Mouse (Mus musculus): ENCODE measurements around the gene Dhx15. TPM values are rescaled to one million over a fixed set of nuclear protein-coding genes. Genes with fewer than 3 reads are reported as not detected.

The Dhx15 gene
- polyA plus RNA-seq, 1 experiment, result 67.2 TPM

DNA sequence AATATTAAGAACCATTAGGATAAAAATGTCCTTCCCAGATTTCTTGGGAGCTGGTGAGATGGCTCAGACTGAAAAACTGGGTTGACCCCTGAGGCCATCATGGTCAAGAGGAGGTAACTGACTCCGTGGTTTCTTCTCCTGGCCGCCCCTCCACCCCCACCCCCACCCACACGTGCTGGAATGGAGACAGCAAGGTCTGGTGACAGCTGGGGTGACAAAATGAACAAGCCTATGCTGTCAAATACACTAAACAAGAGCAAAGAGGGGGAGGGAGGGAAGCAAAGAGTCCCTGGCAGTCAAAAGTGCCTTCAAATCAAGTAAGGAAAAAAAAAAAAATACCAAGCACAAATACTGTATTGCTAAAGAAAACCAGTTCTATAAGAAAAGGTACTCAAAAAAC, 2.1 kb downstream of the Dhx15 start:
- Histone ChIP-seq H3K79me2 (ENCODE audit: control insufficient read depth, insufficient read depth) (peaks cover 77% of the 10 kb centered on the region), H3ac (ENCODE audit: control insufficient read depth, insufficient read length, low read depth) (no peak overlapping the region), H3K27me3 (ENCODE audit: control insufficient read depth, insufficient read depth, insufficient read length) (no peaks in the 10 kb centered on the region), H3K36me3 (ENCODE audit: control insufficient read depth, insufficient read depth) (peaks cover 32% of the 10 kb centered on the region), H3K4me3 (ENCODE audit: insufficient read depth, poor library complexity, severe bottlenecking) (no peak overlapping the region), H3K79me3 (ENCODE audit: low read depth) (peaks cover 71% of the 10 kb centered on the region)
- no peak for TF ChIP-seq MYOD1 (IDR thresholded peaks at IDR 0.05; ENCODE audit: control insufficient read depth, insufficient read length, low read depth)

GRCm38 (mm10) chr5:52177326-52177725, 13.0 kb downstream of the Dhx15 start:
- H3K36me3 ChIP-seq (ENCODE audit: control insufficient read depth, insufficient read depth), result peaks cover 67% of the 10 kb centered on the region
- H3K79me3 ChIP-seq (ENCODE audit: low read depth), result peaks cover 94% of the 10 kb centered on the region
- no peaks in the 10 kb centered on the region for H3K27me3 ChIP-seq (ENCODE audit: control insufficient read depth, insufficient read depth, insufficient read length)
- TF ChIP-seq CEBPB (IDR thresholded peaks at IDR 0.05; ENCODE audit: low read depth) (no peak), MYOD1 (IDR thresholded peaks at IDR 0.05; ENCODE audit: control insufficient read depth, insufficient read length, low read depth) (no peak), USF1 (IDR thresholded peaks at IDR 0.05; ENCODE audit: low read depth) (no peak), MYOG (IDR thresholded peaks at IDR 0.05; ENCODE audit: control insufficient read depth, extremely low read depth, insufficient read length) (no peak)
- H3K4me3 ChIP-seq (ENCODE audit: insufficient read depth, poor library complexity, severe bottlenecking), result no peak overlapping the region
- H3K79me2 ChIP-seq (ENCODE audit: control insufficient read depth, insufficient read depth), result peaks cover 100% of the 10 kb centered on the region
- no peak overlapping the region for H3ac ChIP-seq (ENCODE audit: control insufficient read depth, insufficient read length, low read depth)

DNA sequence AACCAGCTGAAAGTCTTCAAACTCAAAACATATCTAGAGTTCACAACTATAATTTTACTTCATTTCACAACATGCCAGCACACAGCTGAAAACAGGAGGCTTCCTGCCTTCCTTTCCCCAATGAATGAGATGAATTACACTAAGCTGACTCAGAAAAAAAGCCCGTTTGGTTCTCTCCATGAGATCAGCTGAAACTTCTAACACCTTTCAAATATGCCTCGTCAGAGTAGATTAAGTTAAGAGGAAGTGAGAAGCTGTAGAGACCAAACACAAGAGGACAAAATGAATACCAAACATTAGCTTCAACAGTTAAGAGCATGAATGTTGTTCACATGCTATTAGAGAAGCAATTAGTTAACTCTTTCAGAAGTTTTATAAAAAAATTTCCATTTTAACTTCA, 21.8 kb downstream of the Dhx15 start:
- Histone ChIP-seq H3K27me3 (ENCODE audit: control insufficient read depth, insufficient read depth, insufficient read length) (no peaks in the 10 kb centered on the region), H3K36me3 (ENCODE audit: control insufficient read depth, insufficient read depth) (peaks cover 73% of the 10 kb centered on the region), H3K79me3 (ENCODE audit: low read depth) (peaks cover 77% of the 10 kb centered on the region), H3K79me2 (ENCODE audit: control insufficient read depth, insufficient read depth) (peaks cover 100% of the 10 kb centered on the region), H3ac (ENCODE audit: control insufficient read depth, insufficient read length, low read depth) (no peak overlapping the region), H3K4me3 (ENCODE audit: insufficient read depth, poor library complexity, severe bottlenecking) (no peak overlapping the region)
- TF ChIP-seq FOSL1 (IDR thresholded peaks at IDR 0.05; ENCODE audit: insufficient read depth, low read length, poor library complexity, severe bottlenecking) (no peak), MAX (IDR thresholded peaks at IDR 0.05) (no peak), CEBPB (IDR thresholded peaks at IDR 0.05; ENCODE audit: low read depth) (no peak), CTCF (IDR thresholded peaks at IDR 0.05; ENCODE audit: control insufficient read depth, insufficient read depth, insufficient read length) (no peak), MYOG (IDR thresholded peaks at IDR 0.05; ENCODE audit: control insufficient read depth, extremely low read depth, insufficient read length) (no peak), USF1 (IDR thresholded peaks at IDR 0.05; ENCODE audit: low read depth) (no peak), MYOD1 (IDR thresholded peaks at IDR 0.05; ENCODE audit: control insufficient read depth, insufficient read length, low read depth) (no peak)

DNA sequence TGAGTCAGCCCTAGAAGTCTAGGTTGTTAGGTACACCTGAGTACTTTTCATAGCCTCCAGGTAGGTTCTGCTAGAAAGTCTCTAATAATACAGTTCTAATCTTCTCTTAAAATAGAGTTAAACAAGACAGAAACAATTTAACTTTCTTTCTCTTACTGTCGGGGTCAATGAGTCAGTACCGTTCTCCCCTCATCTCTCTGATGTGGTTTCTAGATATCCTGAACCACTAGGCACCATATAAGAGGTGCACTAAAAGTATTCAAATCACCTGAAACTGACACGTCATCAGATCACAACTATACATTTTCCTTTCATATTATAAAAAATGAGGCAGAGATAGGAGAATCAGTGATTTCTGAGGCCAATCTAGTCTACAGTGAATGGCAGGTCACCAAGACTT, 41.2 kb downstream of the Dhx15 start:
- H3K79me2 ChIP-seq (ENCODE audit: control insufficient read depth, insufficient read depth), result peaks cover 99% of the 10 kb centered on the region
- no peak overlapping the region for H3K4me3 ChIP-seq (ENCODE audit: insufficient read depth, poor library complexity, severe bottlenecking)
- H3K27me3 ChIP-seq (ENCODE audit: control insufficient read depth, insufficient read depth, insufficient read length), result no peaks in the 10 kb centered on the region
- H3K79me3 ChIP-seq (ENCODE audit: low read depth), result peaks cover 64% of the 10 kb centered on the region
- no peak overlapping the region for H3ac ChIP-seq (ENCODE audit: control insufficient read depth, insufficient read length, low read depth)
- no peak for TF ChIP-seq USF1 (IDR thresholded peaks at IDR 0.05; ENCODE audit: low read depth)
- no peak for TF ChIP-seq CTCF (IDR thresholded peaks at IDR 0.05; ENCODE audit: control insufficient read depth, insufficient read depth, insufficient read length)
- peaks cover 78% of the 10 kb centered on the region for H3K36me3 ChIP-seq (ENCODE audit: control insufficient read depth, insufficient read depth)

DNA sequence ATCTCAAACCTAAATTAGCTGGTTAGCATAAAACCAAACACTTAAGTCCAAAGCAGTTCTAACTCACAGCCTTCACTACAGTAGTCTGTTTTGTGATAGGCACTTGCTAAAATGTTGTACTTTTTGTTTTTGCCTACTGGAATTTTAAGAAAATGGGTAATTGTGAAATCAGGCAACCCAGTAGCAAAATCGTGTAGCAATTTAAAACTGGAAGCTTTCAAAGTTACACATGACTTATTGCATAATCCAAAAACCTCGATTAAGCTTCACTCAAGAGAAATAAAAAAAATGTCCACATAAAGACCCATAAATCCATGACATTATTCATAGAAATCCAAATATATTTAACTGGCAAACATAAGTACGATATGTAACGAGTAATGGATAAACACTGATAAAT, 43.2 kb downstream of the Dhx15 start:
- H3K27me3 ChIP-seq (ENCODE audit: control insufficient read depth, insufficient read depth, insufficient read length), result no peaks in the 10 kb centered on the region
- TF ChIP-seq MYOG (IDR thresholded peaks at IDR 0.05; ENCODE audit: control insufficient read depth, extremely low read depth, insufficient read length) (no peak), MYOD1 (IDR thresholded peaks at IDR 0.05; ENCODE audit: control insufficient read depth, insufficient read length, low read depth) (no peak), FOSL1 (IDR thresholded peaks at IDR 0.05; ENCODE audit: insufficient read depth, low read length, poor library complexity, severe bottlenecking) (no peak), CEBPB (IDR thresholded peaks at IDR 0.05; ENCODE audit: low read depth) (no peak), USF1 (IDR thresholded peaks at IDR 0.05; ENCODE audit: low read depth) (no peak), MAX (IDR thresholded peaks at IDR 0.05) (no peak), CTCF (IDR thresholded peaks at IDR 0.05; ENCODE audit: control insufficient read depth, insufficient read depth, insufficient read length) (no peak)
- peaks cover 62% of the 10 kb centered on the region for H3K79me3 ChIP-seq (ENCODE audit: low read depth)
- H3K4me3 ChIP-seq (ENCODE audit: insufficient read depth, poor library complexity, severe bottlenecking), result no peak overlapping the region
- no peak overlapping the region for H3ac ChIP-seq (ENCODE audit: control insufficient read depth, insufficient read length, low read depth)
- peaks cover 78% of the 10 kb centered on the region for H3K36me3 ChIP-seq (ENCODE audit: control insufficient read depth, insufficient read depth)
- peaks cover 97% of the 10 kb centered on the region for H3K79me2 ChIP-seq (ENCODE audit: control insufficient read depth, insufficient read depth)

GRCm38 (mm10) chr5:52145684-52146083, 44.6 kb downstream of the Dhx15 start:
- Histone ChIP-seq H3K79me2 (ENCODE audit: control insufficient read depth, insufficient read depth) (peaks cover 95% of the 10 kb centered on the region), H3K79me3 (ENCODE audit: low read depth) (peaks cover 65% of the 10 kb centered on the region), H3K36me3 (ENCODE audit: control insufficient read depth, insufficient read depth) (peaks cover 75% of the 10 kb centered on the region), H3K27me3 (ENCODE audit: control insufficient read depth, insufficient read depth, insufficient read length) (no peaks in the 10 kb centered on the region), H3ac (ENCODE audit: control insufficient read depth, insufficient read length, low read depth) (no peak overlapping the region), H3K4me3 (ENCODE audit: insufficient read depth, poor library complexity, severe bottlenecking) (no peak overlapping the region)
- TF ChIP-seq FOSL1 (IDR thresholded peaks at IDR 0.05; ENCODE audit: insufficient read depth, low read length, poor library complexity, severe bottlenecking) (no peak), CEBPB (IDR thresholded peaks at IDR 0.05; ENCODE audit: low read depth) (no peak), CTCF (IDR thresholded peaks at IDR 0.05; ENCODE audit: control insufficient read depth, insufficient read depth, insufficient read length) (no peak), MAX (IDR thresholded peaks at IDR 0.05) (no peak), MYOD1 (IDR thresholded peaks at IDR 0.05; ENCODE audit: control insufficient read depth, insufficient read length, low read depth) (no peak), USF1 (IDR thresholded peaks at IDR 0.05; ENCODE audit: low read depth) (no peak), MYOG (IDR thresholded peaks at IDR 0.05; ENCODE audit: control insufficient read depth, extremely low read depth, insufficient read length) (no peak)
